Mouse (Mus musculus): ENCODE results near the gene 1700024G13Rik. TPM values are rescaled to one million over a fixed set of nuclear protein-coding genes. Genes with fewer than 3 reads are reported as not detected.
"Not testable (repeated sequence)": the region's sequence is repeated elsewhere in the genome, so short reads cannot be mapped to it uniquely, and the experiment has no call there.

The 1700024G13Rik gene
- 0.50 and 0.74 TPM in 2 replicates for polyA plus RNA-seq (2015; fragmentation: Nextera tagmentation; extraction: Ambion mirVana)

DNA sequence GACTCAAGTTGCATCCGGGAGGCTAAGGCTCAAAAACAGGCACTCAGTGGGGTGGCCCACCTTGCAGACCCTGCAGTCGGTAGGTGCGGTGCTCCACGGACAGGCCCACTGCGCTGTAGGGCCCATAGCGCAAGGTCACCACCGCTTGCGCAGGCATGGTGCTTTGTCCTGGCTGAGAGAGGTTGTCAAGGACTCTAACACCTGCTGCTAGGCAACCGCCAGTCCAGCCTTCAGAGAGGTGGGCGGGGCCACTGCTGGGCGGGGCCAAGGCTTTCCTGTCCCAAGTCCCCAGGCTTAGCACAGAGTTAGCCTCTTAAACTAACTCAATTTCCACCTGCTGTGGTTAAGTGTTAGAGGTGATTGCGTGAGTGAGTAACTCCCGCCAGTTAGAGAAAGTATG lies at the start of gene 1700024G13Rik:
Gene 1700024G13Rik, minus strand, starts transcription at position 196 of the 400 bp plus-strand sequence.
- Histone ChIP-seq H3K36me3 (ENCODE audit: poor library complexity, severe bottlenecking) (no peaks in the 10 kb centered on the region), H3K4me2 (peak within 1 kb of the TSS; percentile 39), H3K27ac (no peak within 1 kb of the TSS), H3K27me3 (peaks cover 9% of the 10 kb centered on the region; the same call in 1 of the 2 replicates), H3K9me3 (replicated peaks) (no peaks in the 10 kb centered on the region), H3K4me1 (peaks cover 5% of the 10 kb centered on the region), H3K9ac (no peak within 1 kb of the TSS), H3K4me3 (no peak within 1 kb of the TSS)
- ATAC-seq: peak; percentile 77
- WGBS: 1% methylated on average over 13 of the region's 13 CpGs

DNA sequence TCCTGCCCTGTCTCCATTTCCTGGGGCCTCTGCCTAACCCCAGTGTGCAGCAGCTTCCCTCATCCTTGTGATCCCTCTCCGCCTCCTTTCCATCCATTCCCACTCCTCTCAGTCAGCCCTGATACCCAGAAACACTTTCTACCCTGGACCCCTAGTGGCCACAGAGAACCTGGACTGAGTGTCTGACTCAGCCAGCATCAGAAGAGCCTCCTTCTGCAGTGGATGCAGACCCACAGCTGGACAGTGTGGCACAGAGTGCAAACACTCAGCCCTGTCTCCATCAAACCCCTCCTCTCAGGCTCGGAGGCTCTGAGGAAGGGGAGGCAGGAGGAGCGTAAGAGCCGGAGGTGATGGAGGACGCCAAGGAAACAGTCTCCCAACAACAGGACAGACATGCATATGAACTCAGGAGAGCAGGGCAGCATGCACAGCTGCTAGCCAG lies 49.2 kb upstream of the 1700024G13Rik start:
- H3K4me2 ChIP-seq: no peak overlapping the region
- no peak overlapping the region for H3K27ac ChIP-seq

DNA sequence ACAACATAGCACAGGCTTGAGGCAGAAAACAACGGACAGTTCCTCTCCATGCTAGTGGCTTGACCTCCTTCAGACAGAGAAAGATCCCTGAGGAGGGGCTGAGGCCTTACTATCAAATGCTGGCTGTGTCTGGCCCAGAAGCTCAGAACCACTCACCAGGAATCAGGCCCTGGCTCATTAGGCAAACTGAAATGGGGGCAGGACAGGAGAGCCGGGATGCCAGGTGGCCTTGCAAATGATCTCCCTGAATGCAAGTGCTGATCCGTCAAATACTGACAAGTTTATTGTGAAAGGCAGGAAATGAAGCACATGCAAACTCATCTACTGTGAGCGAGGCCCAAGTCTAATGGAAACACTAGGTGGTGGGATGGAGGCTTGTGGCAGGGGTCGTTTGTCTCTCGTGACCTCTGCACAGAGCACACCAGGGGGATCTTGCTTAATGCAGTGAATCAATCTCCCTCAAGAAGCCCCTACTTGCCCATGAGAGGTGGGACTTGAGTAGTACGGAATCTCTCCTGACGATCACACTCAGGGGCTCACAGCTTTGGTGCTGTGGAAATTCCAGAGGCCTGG lies 40.9 kb upstream of the 1700024G13Rik start:
- WGBS: 14% methylated on average over 8 of the region's 8 CpGs
- no peak for ATAC-seq
- Histone ChIP-seq H3K4me1 (peaks cover 11% of the 10 kb centered on the region), H3K36me3 (ENCODE audit: poor library complexity, severe bottlenecking) (no peaks in the 10 kb centered on the region), H3K27me3 (no peaks in the 10 kb centered on the region; the same call in 1 of the 2 replicates), H3K4me2 (no peak overlapping the region), H3K27ac (no peak overlapping the region), H3K9ac (no peak overlapping the region), H3K9me3 (replicated peaks) (no peaks in the 10 kb centered on the region), H3K4me3 (no peak overlapping the region)

More for the DNA sequence above, 49.2 kb upstream of the 1700024G13Rik start:
- H3K36me3 ChIP-seq (ENCODE audit: poor library complexity, severe bottlenecking): no peaks in the 10 kb centered on the region
- ATAC-seq: no peak
- H3K9ac ChIP-seq: no peak overlapping the region
- no peaks in the 10 kb centered on the region for H3K9me3 ChIP-seq (replicated peaks)
- peaks cover 9% of the 10 kb centered on the region; the same call in 1 of the 2 replicates for H3K27me3 ChIP-seq
- H3K4me1 ChIP-seq: peaks cover 13% of the 10 kb centered on the region; the same call in 1 of the 2 replicates
- H3K4me3 ChIP-seq: no peak overlapping the region
- 24% methylated on average over 5 of the region's 5 CpGs for WGBS

DNA sequence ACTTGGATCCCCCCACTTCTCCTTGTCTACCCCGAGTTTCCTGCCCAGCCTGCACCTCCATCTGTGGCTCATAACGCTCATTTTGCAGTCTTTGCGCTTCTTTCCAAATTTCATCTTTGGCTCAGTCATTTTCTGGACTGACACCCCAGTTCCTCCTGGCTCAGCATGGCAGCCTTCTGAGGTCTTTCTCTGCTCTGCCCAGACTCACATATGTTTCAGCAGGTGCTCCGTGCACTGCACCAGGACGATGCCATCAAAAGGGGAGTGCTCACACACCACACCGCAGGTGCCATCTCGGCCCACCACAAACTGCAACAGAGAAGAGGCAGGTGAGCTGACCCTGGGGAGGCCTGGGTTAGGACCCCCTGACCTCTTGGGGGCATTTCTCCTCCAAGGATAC lies 35.8 kb upstream of the 1700024G13Rik start:
- WGBS: 86% methylated on average over 7 of the region's 7 CpGs
- Histone ChIP-seq H3K27me3 (no peaks in the 10 kb centered on the region; the same call in 1 of the 2 replicates), H3K9ac (no peak overlapping the region), H3K4me1 (peaks cover 9% of the 10 kb centered on the region), H3K9me3 (replicated peaks) (no peaks in the 10 kb centered on the region), H3K27ac (no peak overlapping the region), H3K4me2 (no peak overlapping the region), H3K36me3 (ENCODE audit: poor library complexity, severe bottlenecking) (no peaks in the 10 kb centered on the region), H3K4me3 (no peak overlapping the region)
- no peak for ATAC-seq

DNA sequence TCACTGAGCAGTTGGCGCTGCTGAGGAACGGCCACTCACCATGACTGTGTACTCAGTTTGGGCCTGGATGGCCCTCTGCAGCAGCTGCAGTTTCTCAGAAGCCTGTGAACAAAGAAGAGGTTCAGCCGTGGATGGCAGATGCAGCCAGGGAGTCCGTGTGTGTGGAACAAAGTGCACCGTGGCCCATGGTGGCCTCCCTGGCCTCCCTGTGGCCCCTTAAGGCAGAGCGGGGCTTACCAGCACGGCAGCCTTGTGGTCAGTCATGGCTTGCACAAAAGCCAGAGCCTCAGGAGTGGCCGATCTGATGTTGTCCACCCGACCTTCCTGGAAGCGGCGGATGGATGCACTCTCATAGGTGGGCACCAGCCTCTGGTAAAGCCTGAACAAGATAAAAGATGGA lies 30.6 kb upstream of the 1700024G13Rik start:
- Histone ChIP-seq H3K4me2 (no peak overlapping the region), H3K9ac (no peak overlapping the region), H3K27me3 (no peaks in the 10 kb centered on the region), H3K9me3 (replicated peaks) (peaks cover 16% of the 10 kb centered on the region; the same call in 1 of the 2 replicates), H3K4me1 (no peaks in the 10 kb centered on the region), H3K27ac (no peak overlapping the region), H3K4me3 (no peak overlapping the region), H3K36me3 (ENCODE audit: poor library complexity, severe bottlenecking) (no peaks in the 10 kb centered on the region)
- 84% methylated on average over 11 of the region's 11 CpGs for WGBS
- no peak for ATAC-seq

DNA sequence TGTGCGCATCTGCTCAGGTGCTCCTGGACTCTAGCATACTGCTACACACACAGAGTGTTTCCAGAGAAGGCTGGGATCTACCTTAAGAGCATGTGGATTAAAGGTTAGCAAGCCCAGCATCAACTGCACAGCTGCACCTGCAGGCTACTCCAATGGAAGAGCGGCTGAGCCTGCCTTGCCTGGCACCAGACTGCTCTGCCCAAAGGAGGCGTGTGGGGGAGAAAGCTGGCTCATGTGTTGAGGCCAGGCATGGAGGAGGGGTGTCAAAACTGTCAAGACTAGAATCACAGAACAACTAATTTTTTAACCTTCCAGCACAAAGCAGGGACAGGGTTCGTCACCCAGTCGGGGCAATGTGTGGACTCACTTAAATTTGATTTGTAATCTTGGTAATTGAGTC lies 23.9 kb upstream of the 1700024G13Rik start:
- no peak for ATAC-seq
- Histone ChIP-seq H3K9ac (no peak overlapping the region), H3K27me3 (no peaks in the 10 kb centered on the region), H3K4me3 (no peak overlapping the region), H3K4me2 (no peak overlapping the region), H3K27ac (no peak overlapping the region), H3K4me1 (no peaks in the 10 kb centered on the region), H3K9me3 (replicated peaks) (peaks cover 9% of the 10 kb centered on the region; the same call in 1 of the 2 replicates), H3K36me3 (ENCODE audit: poor library complexity, severe bottlenecking) (no peaks in the 10 kb centered on the region)
- WGBS: 84% methylated on average over 5 of the region's 5 CpGs

DNA sequence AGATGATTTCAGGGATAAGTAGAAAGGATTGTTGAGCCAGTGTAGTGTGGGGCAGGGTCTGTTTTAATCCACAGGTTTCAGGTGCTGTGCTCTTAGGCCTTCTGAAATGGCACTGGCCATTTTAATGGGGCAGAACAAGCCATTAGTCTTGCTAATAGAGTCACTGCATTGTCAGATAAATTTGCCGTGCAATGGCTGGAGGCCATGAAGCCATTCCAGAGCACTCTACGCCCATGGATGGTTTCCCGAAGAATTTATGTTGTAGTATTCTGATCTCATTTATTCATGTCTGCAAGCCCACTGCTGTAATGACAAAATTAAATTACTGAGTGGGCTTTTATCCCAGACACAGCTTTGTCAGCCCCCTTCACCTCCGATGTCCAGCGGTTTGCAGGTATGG lies 21.9 kb upstream of the 1700024G13Rik start:
- WGBS: 92% methylated on average over 5 of the region's 5 CpGs
- Histone ChIP-seq H3K27me3 (no peaks in the 10 kb centered on the region), H3K4me2 (no peak overlapping the region), H3K36me3 (ENCODE audit: poor library complexity, severe bottlenecking) (no peaks in the 10 kb centered on the region), H3K9me3 (replicated peaks) (no peaks in the 10 kb centered on the region), H3K27ac (no peak overlapping the region), H3K4me3 (no peak overlapping the region), H3K4me1 (no peaks in the 10 kb centered on the region), H3K9ac (no peak overlapping the region)
- ATAC-seq: no peak

DNA sequence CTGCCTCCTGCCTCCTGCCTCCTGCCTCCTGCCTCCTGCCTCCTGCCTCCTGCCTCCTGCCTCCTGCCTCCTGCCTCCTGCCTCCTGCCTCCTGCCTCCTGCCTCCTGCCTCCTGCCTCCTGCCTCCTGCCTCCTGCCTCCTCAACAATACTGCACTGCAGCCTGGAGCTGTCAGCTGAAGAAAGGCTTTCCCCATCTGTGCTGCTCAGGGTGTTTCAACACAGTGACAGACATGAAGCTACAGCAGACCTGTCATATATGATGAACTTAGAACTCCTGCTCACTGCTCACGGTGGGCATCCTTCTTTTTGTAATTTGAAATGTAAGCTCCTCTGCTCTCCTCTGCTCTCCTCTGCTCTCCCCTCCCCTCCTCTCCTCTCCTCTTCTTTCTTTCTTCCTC lies 17.2 kb upstream of the 1700024G13Rik start:
- not testable (repeated sequence) for ATAC-seq; H3K36me3 ChIP-seq (ENCODE audit: poor library complexity, severe bottlenecking); H3K4me1 ChIP-seq; H3K27ac ChIP-seq; H3K4me3 ChIP-seq; H3K9me3 ChIP-seq (replicated peaks); H3K4me2 ChIP-seq; H3K27me3 ChIP-seq; H3K9ac ChIP-seq
- WGBS: 50% methylated on average over 1 of the region's 1 CpGs

DNA sequence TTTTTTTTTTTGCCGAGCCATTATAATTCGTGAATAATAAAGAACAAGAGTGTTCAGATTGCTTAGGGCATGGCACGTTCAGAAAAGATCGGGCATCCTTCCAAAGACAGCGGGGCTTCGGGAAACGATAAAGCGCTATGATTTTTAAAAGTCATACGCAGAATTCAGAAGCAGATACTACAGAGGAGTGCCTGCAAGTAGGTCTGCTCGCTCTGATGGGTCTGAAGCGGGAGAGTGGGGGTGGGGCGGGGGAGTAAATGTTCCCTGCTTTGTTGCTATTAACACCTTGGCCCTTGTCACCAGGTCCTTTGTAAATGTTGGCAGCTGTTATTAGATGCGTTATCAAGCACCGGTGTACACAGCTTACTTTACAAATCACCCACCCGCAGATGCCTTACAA lies 6.6 kb downstream of the 1700024G13Rik start:
- Histone ChIP-seq H3K9ac (no peak overlapping the region), H3K9me3 (replicated peaks) (no peaks in the 10 kb centered on the region), H3K27ac (no peak overlapping the region), H3K4me1 (peaks cover 24% of the 10 kb centered on the region), H3K36me3 (ENCODE audit: poor library complexity, severe bottlenecking) (no peaks in the 10 kb centered on the region), H3K4me2 (peak overlapping the region; percentile 24), H3K27me3 (peaks cover 50% of the 10 kb centered on the region), H3K4me3 (no peak overlapping the region)
- peak; percentile 43; the same call in 1 of the 2 replicates for ATAC-seq
- WGBS: 47% methylated on average over 15 of the region's 15 CpGs

DNA sequence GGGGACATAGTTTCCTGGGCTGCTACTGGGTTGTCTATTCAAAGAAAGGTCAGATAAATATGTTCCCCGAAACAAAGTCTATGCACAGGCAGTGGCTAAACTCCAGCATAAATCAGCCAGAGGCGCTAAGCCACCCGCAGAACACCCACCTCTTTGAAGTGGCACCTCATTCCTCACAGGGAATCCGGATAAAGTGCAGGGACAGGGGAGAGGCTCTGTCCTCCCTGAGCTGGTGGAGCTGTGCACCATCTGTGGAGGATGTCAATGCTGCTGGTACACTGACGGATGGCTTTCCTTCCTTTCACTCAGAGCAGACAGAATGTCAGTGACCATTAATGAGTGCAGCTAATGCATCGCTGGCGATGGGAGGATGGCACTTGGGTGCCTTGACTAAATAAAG lies 7.1 kb downstream of the 1700024G13Rik start:
- Histone ChIP-seq H3K4me2 (peak overlapping the region; percentile 24; the same call in 1 of the 2 replicates), H3K36me3 (ENCODE audit: poor library complexity, severe bottlenecking) (no peaks in the 10 kb centered on the region)
- WGBS: 39% methylated on average over 7 of the region's 7 CpGs

DNA sequence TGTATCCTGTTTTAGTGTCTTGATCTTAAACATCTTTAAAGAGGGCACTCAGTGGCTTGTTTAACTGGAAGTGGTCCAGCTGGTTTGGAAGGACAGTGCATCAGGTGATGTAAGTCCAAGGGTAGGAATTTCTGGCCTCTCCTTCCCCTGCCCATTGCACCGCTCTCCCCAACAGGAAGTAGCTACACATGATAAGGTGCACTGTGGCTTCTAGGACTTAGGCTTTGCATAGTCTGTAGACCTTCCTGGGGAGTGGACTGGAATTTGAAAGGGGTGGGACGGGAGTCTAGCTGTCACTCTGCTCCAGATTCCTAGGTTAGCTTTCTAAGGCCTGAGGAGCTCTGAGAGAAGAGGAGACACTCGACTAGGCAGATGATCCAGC lies 8.1 kb downstream of the 1700024G13Rik start:
- Histone ChIP-seq H3K9ac (no peak overlapping the region), H3K36me3 (ENCODE audit: poor library complexity, severe bottlenecking) (no peaks in the 10 kb centered on the region), H3K27me3 (peaks cover 50% of the 10 kb centered on the region), H3K4me2 (peak overlapping the region; percentile 49), H3K27ac (no peak overlapping the region), H3K9me3 (replicated peaks) (no peaks in the 10 kb centered on the region), H3K4me3 (no peak overlapping the region), H3K4me1 (peaks cover 24% of the 10 kb centered on the region)
- 19% methylated on average over 3 of the region's 3 CpGs for WGBS
- ATAC-seq: no peak

More for the DNA sequence above, 7.1 kb downstream of the 1700024G13Rik start:
- Histone ChIP-seq H3K27ac (no peak overlapping the region), H3K9me3 (replicated peaks) (no peaks in the 10 kb centered on the region), H3K27me3 (peaks cover 50% of the 10 kb centered on the region), H3K4me3 (no peak overlapping the region), H3K4me1 (peaks cover 24% of the 10 kb centered on the region), H3K9ac (no peak overlapping the region)
- ATAC-seq: 0 out of 2 replicates have a peak, but pooled peaks have one; percentile 21

DNA sequence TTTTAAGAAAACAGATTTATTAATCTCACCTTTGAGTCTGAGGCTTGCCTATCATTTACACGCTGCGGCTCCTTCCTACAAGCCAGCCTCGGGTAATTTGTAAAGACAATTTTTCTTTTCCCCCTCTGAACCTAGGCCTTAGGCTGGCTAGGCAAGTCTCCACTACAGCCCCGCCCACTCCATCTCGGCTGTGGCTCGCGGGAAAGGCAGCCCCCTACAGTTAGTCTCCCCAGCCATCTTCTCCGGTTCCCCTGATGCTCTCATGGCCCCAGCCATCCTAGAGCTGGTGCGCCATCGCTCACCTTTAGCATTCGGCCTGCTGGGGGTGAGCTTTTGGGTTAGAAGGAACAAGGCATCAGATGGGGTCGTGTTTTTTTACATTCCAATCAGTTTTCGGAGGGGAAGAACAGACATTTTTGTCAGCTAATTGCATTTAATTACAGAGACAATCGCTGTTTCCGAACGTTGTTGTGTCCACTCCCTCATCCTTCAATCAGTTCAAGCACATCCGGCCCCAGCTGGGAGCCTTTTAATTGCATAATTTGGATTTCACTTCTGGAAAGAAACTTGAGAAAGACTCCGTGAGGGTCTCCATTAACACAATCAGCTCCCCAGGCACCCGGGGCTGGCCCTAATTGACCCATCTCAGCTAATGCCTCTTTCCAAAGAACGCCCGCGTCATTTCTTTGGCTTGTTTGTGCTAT lies 8.6 kb downstream of the 1700024G13Rik start:
- Histone ChIP-seq H3K36me3 (ENCODE audit: poor library complexity, severe bottlenecking) (no peaks in the 10 kb centered on the region), H3K9ac (no peak overlapping the region), H3K4me2 (peak overlapping the region; percentile 49), H3K4me3 (peak overlapping the region; percentile 19; the same call in 1 of the 2 replicates), H3K4me1 (peaks cover 24% of the 10 kb centered on the region), H3K27ac (no peak overlapping the region), H3K27me3 (peaks cover 50% of the 10 kb centered on the region), H3K9me3 (replicated peaks) (no peaks in the 10 kb centered on the region)
- ATAC-seq: peak; percentile 43; the same call in 1 of the 2 replicates
- WGBS: 3% methylated on average over 22 of the region's 22 CpGs

All from forebrain, embryonic 13.5 days (tissue).